Mouse (Mus musculus) heart, embryonic 14.5 days (tissue): Measurements from ENCODE around the gene Nipal3. TPM values are rescaled to one million over a fixed set of nuclear protein-coding genes. Genes with fewer than 3 reads are reported as not detected.

Experiments used
- ATAC-seq: fragments of 200-750 bp; cut with Nextera tagmentation; 2 replicates; pipeline ENCODE4 v1.8.0; 2017; ENCODE audit warnings: low read depth, moderate TSS enrichment; ENCODE audit not compliant: insufficient number of reproducible peaks, insufficient read depth, low FRiP score
- H3K27ac ChIP-seq, 2 experiments: fragments of 200-500 bp in 1 of 2; fragments of 300-500 bp in 1 of 2; sonication (generic) in 1 of 2; replicated peaks in 1 of 2; 2 replicates each; pipeline ENCODE4 v1.5.1; 2012 to 2014; ENCODE audit warnings: low read depth in 2 of 2, low read length in 2 of 2, control low read depth in 1 of 2, mild to moderate bottlenecking in 1 of 2, mixed read lengths in 1 of 2; ENCODE audit not compliant: control insufficient read depth in 1 of 2, insufficient read depth in 1 of 2
- H3K27me3 ChIP-seq: fragments of 300-500 bp; sonication (generic); 2 replicates; pipeline ENCODE4 v1.6.1; 2014; ENCODE audit warnings: mild to moderate bottlenecking, low read length, control low read depth; ENCODE audit not compliant: control insufficient read depth, insufficient read depth
- H3K36me3 ChIP-seq: fragments of 300-500 bp; sonication (generic); 2 replicates; pipeline ENCODE4 v1.6.1; 2014; ENCODE audit warnings: mild to moderate bottlenecking, control low read depth, low read length, mixed read lengths; ENCODE audit not compliant: control insufficient read depth, insufficient read depth
- H3K4me1 ChIP-seq, 2 experiments: fragments of 200-500 bp in 1 of 2; fragments of 300-500 bp in 1 of 2; sonication (generic) in 1 of 2; 2 replicates each; pipeline ENCODE4 v1.6.1; 2012 to 2014; ENCODE audit warnings: low read length in 2 of 2, control low read depth in 1 of 2, mixed read lengths in 1 of 2; ENCODE audit not compliant: control insufficient read depth in 2 of 2, insufficient read depth in 2 of 2
- H3K4me2 ChIP-seq: fragments of 300-500 bp; sonication (generic); 2 replicates; pipeline ENCODE4 v1.6.1; 2014; ENCODE audit warnings: mild to moderate bottlenecking, low read length
- H3K4me3 ChIP-seq, 2 experiments: fragments of 200-500 bp in 1 of 2; fragments of 300-500 bp in 1 of 2; sonication (generic) in 1 of 2; 2 replicates each; pipeline ENCODE4 v1.5.1; 2012 to 2014; ENCODE audit warnings: low read length in 2 of 2, mild to moderate bottlenecking in 2 of 2, control low read depth in 1 of 2, low read depth in 1 of 2, moderate library complexity in 1 of 2; ENCODE audit not compliant: control insufficient read depth in 1 of 2, insufficient read depth in 1 of 2
- H3K9ac ChIP-seq: fragments of 300-500 bp; sonication (generic); 2 replicates; pipeline ENCODE4 v1.6.1; 2014; ENCODE audit warnings: mild to moderate bottlenecking, low read length
- H3K9me3 ChIP-seq: fragments of 300-500 bp; sonication (generic); 2 replicates; pipeline ENCODE4 v1.6.1; 2016; ENCODE audit warnings: low read length, control low read depth; ENCODE audit not compliant: control insufficient read depth
- WGBS: fragments of 180-500 bp; shearing (Covaris S2); extraction: QIAGEN DNeasy Blood & Tissue Kit; methylation state at CpG from one replicate; pipeline ENCODE4 v1.1.7; 2014; 5-methylcytosine and 5-hydroxymethylcytosine counted together
- polyA plus RNA-seq: library from polyadenylated mRNA; unstranded; fragments of >200 nt; fragmentation: Nextera tagmentation; extraction: Ambion mirVana; gene quantifications from 2 replicates; pipeline ENCODE4 v1.2.1, GENCODE M21; 2014

The Nipal3 gene
- polyA plus RNA-seq, 1 experiment from 2014 or later: 4.5 TPM

- ATAC-seq: no peak
- peaks cover 56% of the 10 kb centered on the region for H3K36me3 ChIP-seq
Observed at GRCm38 (mm10) chr4:135420416-135420815, 74.4 kb downstream of the Nipal3 start.

GRCm38 (mm10) chr4:135419996-135420395 is 74.8 kb downstream of the Nipal3 start:
- no peak overlapping the region for H3K4me3 ChIP-seq
- H3K4me1 ChIP-seq: no peaks in the 10 kb centered on the region
- no peaks in the 10 kb centered on the region for H3K9me3 ChIP-seq
- H3K4me2 ChIP-seq: no peak overlapping the region
- peaks cover 53% of the 10 kb centered on the region for H3K36me3 ChIP-seq
- no peak overlapping the region for H3K9ac ChIP-seq
- WGBS: 71% methylated on average over 21 of the region's 21 CpGs
- no peaks in the 10 kb centered on the region for H3K27me3 ChIP-seq
- ATAC-seq: no peak
- H3K27ac ChIP-seq: no peak overlapping the region

More at GRCm38 (mm10) chr4:135420416-135420815, 74.4 kb downstream of the Nipal3 start:
- H3K9me3 ChIP-seq: no peaks in the 10 kb centered on the region
- H3K4me2 ChIP-seq: no peak overlapping the region
- H3K4me1 ChIP-seq: no peaks in the 10 kb centered on the region
- H3K27ac ChIP-seq: no peak overlapping the region
- 65% methylated on average over 11 of the region's 11 CpGs for WGBS
- no peak overlapping the region for H3K4me3 ChIP-seq
- H3K9ac ChIP-seq: no peak overlapping the region
- no peaks in the 10 kb centered on the region for H3K27me3 ChIP-seq

- WGBS: 83% methylated on average over 21 of the region's 21 CpGs
Observed at GRCm38 (mm10) chr4:135416367-135416766, 78.5 kb downstream of the Nipal3 start.

GRCm38 (mm10) chr4:135413491-135413890 is 81.3 kb downstream of the Nipal3 start:
- Histone ChIP-seq H3K4me3 (no peak overlapping the region), H3K27ac (no peak overlapping the region), H3K27me3 (no peaks in the 10 kb centered on the region), H3K9ac (no peak overlapping the region), H3K4me2 (no peak overlapping the region), H3K36me3 (peaks cover 31% of the 10 kb centered on the region), H3K9me3 (no peaks in the 10 kb centered on the region), H3K4me1 (no peaks in the 10 kb centered on the region)
- 78% methylated on average over 8 of the region's 8 CpGs for WGBS
- ATAC-seq: no peak

More at GRCm38 (mm10) chr4:135416367-135416766, 78.5 kb downstream of the Nipal3 start:
- H3K9ac ChIP-seq: no peak overlapping the region
- no peaks in the 10 kb centered on the region for H3K9me3 ChIP-seq
- H3K4me3 ChIP-seq: no peak overlapping the region
- no peak overlapping the region for H3K4me2 ChIP-seq
- no peak for ATAC-seq
- no peaks in the 10 kb centered on the region for H3K4me1 ChIP-seq
- H3K36me3 ChIP-seq: peaks cover 51% of the 10 kb centered on the region
- no peak overlapping the region for H3K27ac ChIP-seq
- H3K27me3 ChIP-seq: no peaks in the 10 kb centered on the region

- no peaks in the 10 kb centered on the region for H3K27me3 ChIP-seq
- 42% methylated on average over 4 of the region's 4 CpGs for WGBS
- H3K4me3 ChIP-seq: no peak overlapping the region
Observed at GRCm38 (mm10) chr4:135411633-135412032, 83.2 kb downstream of the Nipal3 start.

GRCm38 (mm10) chr4:135406180-135406579 is 88.7 kb downstream of the Nipal3 start:
- no peaks in the 10 kb centered on the region for H3K9me3 ChIP-seq
- ATAC-seq: no peak
- WGBS: 49% methylated on average over 5 of the region's 5 CpGs
- no peak overlapping the region for H3K27ac ChIP-seq
- H3K4me2 ChIP-seq: no peak overlapping the region
- H3K4me3 ChIP-seq: no peak overlapping the region
- H3K9ac ChIP-seq: no peak overlapping the region
- H3K27me3 ChIP-seq: no peaks in the 10 kb centered on the region
- H3K36me3 ChIP-seq: no peaks in the 10 kb centered on the region
- no peaks in the 10 kb centered on the region for H3K4me1 ChIP-seq

More at GRCm38 (mm10) chr4:135411633-135412032, 83.2 kb downstream of the Nipal3 start:
- Histone ChIP-seq H3K9ac (no peak overlapping the region), H3K9me3 (no peaks in the 10 kb centered on the region), H3K27ac (no peak overlapping the region), H3K4me1 (no peaks in the 10 kb centered on the region), H3K4me2 (no peak overlapping the region), H3K36me3 (peaks cover 17% of the 10 kb centered on the region; the same call in 1 of the 2 replicates)
- ATAC-seq: no peak

- Histone ChIP-seq H3K27ac (no peak overlapping the region), H3K4me3 (no peak overlapping the region), H3K4me1 (no peaks in the 10 kb centered on the region), H3K9ac (no peak overlapping the region), H3K4me2 (no peak overlapping the region), H3K27me3 (0 out of 2 replicates have a peak, but pooled peaks cover 4% of the 10 kb centered on the region), H3K36me3 (no peaks in the 10 kb centered on the region), H3K9me3 (no peaks in the 10 kb centered on the region)
- WGBS: 95% methylated on average over 2 of the region's 2 CpGs
- ATAC-seq: no peak
Observed at GRCm38 (mm10) chr4:135404916-135405315, 89.9 kb downstream of the Nipal3 start.

- ATAC-seq: no peak
- H3K9me3 ChIP-seq: no peaks in the 10 kb centered on the region
- H3K4me2 ChIP-seq: no peak overlapping the region
- peaks cover 6% of the 10 kb centered on the region; the same call in 1 of the 2 replicates for H3K27me3 ChIP-seq
- 64% methylated on average over 10 of the region's 10 CpGs for WGBS
- no peaks in the 10 kb centered on the region for H3K4me1 ChIP-seq
- H3K27ac ChIP-seq: no peak overlapping the region
- H3K36me3 ChIP-seq: no peaks in the 10 kb centered on the region
- H3K9ac ChIP-seq: no peak overlapping the region
- no peak overlapping the region for H3K4me3 ChIP-seq
Observed at GRCm38 (mm10) chr4:135404048-135404447, 90.8 kb downstream of the Nipal3 start.
